Mouse (Mus musculus) liver, adult 2 months (tissue): ENCODE results near the gene Cul1.

Experiments
- CTCF ChIP-seq: fragments of 200-500 bp; IDR thresholded peaks from 2 replicates; pipeline ENCODE4 v1.5.1; 2011; ENCODE audit warnings: low read depth, low read length, control low read depth
- POLR2A ChIP-seq: fragments of 200-500 bp; IDR thresholded peaks from 2 replicates; pipeline ENCODE4 v1.6.1; 2011; ENCODE audit warnings: low read length, control low read depth; ENCODE audit not compliant: insufficient read depth; ENCODE audit errors: extremely low read depth

GRCm38 (mm10) chr6:47418691-47419090, 34.5 kb upstream of the Cul1 start:
- TF ChIP-seq CTCF: no peak
- TF ChIP-seq POLR2A: no peak
